Mouse (Mus musculus) spleen, adult 2 months (tissue): ENCODE data around the gene Klhl29.

Experiments
- CTCF ChIP-seq: fragments of 200-500 bp; IDR thresholded peaks from 2 replicates; pipeline ENCODE4 v1.5.1; 2011; ENCODE audit warnings: mild to moderate bottlenecking, inconsistent platforms; ENCODE audit not compliant: insufficient read depth, insufficient read length, insufficient replicate concordance; ENCODE audit errors: extremely low read depth
- POLR2A ChIP-seq: fragments of 200-500 bp; IDR thresholded peaks from 2 replicates; pipeline ENCODE4 v1.6.1; 2011; ENCODE audit warnings: low read depth, low read length, inconsistent platforms

GRCm38 (mm10) chr12:5275507-5275936, 100.0 kb downstream of the Klhl29 start:
- no peak for TF ChIP-seq POLR2A
- TF ChIP-seq CTCF = no peak
